Mouse (Mus musculus): ENCODE measurements around the gene Txlnb. TPM values are rescaled to one million over a fixed set of nuclear protein-coding genes. Genes with fewer than 3 reads are reported as not detected.

Txlnb gene
- 1.3 and 1.7 TPM in 2 replicates for polyA plus RNA-seq (2014; fragmentation: Nextera tagmentation; extraction: Ambion mirVana)

- Histone ChIP-seq H3K27ac (ENCODE audit: low read depth, low read length) (0 out of 2 replicates have a peak within 1 kb of the TSS, but pooled peaks have one; percentile 10), H3K27me3 (ENCODE audit: control insufficient read depth, insufficient read depth, low read length) (no peaks in the 10 kb centered on the region), H3K4me1 (ENCODE audit: control insufficient read depth, insufficient read depth, low read length) (peaks cover 4% of the 10 kb centered on the region; the same call in 1 of the 2 replicates), H3K36me3 (ENCODE audit: control insufficient read depth, insufficient read depth, low read length) (no peaks in the 10 kb centered on the region), H3K9ac (replicated peaks; ENCODE audit: low read depth, low read length) (no peak within 1 kb of the TSS), H3K4me3 (ENCODE audit: low read depth, low read length) (peak within 1 kb of the TSS; percentile 1; the same call in 1 of the 2 replicates), H3K4me2 (ENCODE audit: low read depth, low read length) (peak within 1 kb of the TSS; percentile 41), H3K9me3 (ENCODE audit: control insufficient read depth, low read length) (no peaks in the 10 kb centered on the region)
- WGBS = 4% methylated on average over 13 of the region's 13 CpGs
- ATAC-seq (ENCODE audit: low read depth) = peak; percentile 87
These were observed at the start of gene Txlnb for GRCm38 (mm10) chr10:17795767-17796631. TSS of gene Txlnb (plus strand) at chr10:17796226.

DNA sequence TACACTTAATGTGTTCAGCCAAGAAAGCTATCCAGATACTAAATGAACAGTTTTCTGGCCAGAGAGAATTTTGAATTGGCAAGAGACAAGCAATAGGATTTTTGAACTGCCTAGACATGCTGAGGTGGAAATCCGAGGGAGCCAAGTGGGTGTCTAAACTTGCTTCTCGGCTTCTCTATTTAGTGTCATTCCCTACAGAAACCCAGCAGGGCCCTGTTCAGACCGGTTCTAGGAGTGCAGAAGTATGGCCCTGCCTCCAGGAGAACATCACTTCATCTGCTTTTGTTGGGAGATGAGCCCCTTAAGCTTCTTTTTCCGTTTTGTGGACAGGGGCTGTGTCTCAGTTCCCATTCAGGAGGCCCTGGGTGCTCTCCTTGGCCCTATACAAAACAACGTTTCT lies 43.5 kb upstream of the Txlnb start:
- H3K4me2 ChIP-seq (ENCODE audit: low read depth, low read length) = no peak overlapping the region
- H3K27me3 ChIP-seq (ENCODE audit: control insufficient read depth, insufficient read depth, low read length) = no peaks in the 10 kb centered on the region
- H3K4me3 ChIP-seq (ENCODE audit: low read depth, low read length) = no peak overlapping the region
- H3K4me1 ChIP-seq (ENCODE audit: control insufficient read depth, insufficient read depth, low read length) = no peaks in the 10 kb centered on the region
- no peak overlapping the region for H3K27ac ChIP-seq (ENCODE audit: low read depth, low read length)
- ATAC-seq (ENCODE audit: low read depth) = no peak
- 81% methylated on average over 5 of the region's 5 CpGs for WGBS
- H3K36me3 ChIP-seq (ENCODE audit: control insufficient read depth, insufficient read depth, low read length) = no peaks in the 10 kb centered on the region
- H3K9ac ChIP-seq (replicated peaks; ENCODE audit: low read depth, low read length) = no peak overlapping the region
- H3K9me3 ChIP-seq (ENCODE audit: control insufficient read depth, low read length) = no peaks in the 10 kb centered on the region

GRCm38 (mm10) chr10:17759772-17760171 lies 36.3 kb upstream of the Txlnb start:
- no peak for ATAC-seq (ENCODE audit: low read depth)
- H3K9me3 ChIP-seq (ENCODE audit: control insufficient read depth, low read length) = no peaks in the 10 kb centered on the region
- H3K4me1 ChIP-seq (ENCODE audit: control insufficient read depth, insufficient read depth, low read length) = no peaks in the 10 kb centered on the region
- no peak overlapping the region for H3K9ac ChIP-seq (replicated peaks; ENCODE audit: low read depth, low read length)
- WGBS = 88% methylated on average over 3 of the region's 3 CpGs
- H3K27me3 ChIP-seq (ENCODE audit: control insufficient read depth, insufficient read depth, low read length) = no peaks in the 10 kb centered on the region
- no peak overlapping the region for H3K4me3 ChIP-seq (ENCODE audit: low read depth, low read length)
- no peak overlapping the region for H3K27ac ChIP-seq (ENCODE audit: low read depth, low read length)
- no peaks in the 10 kb centered on the region for H3K36me3 ChIP-seq (ENCODE audit: control insufficient read depth, insufficient read depth, low read length)
- no peak overlapping the region for H3K4me2 ChIP-seq (ENCODE audit: low read depth, low read length)

GRCm38 (mm10) chr10:17760750-17761613 lies 35.0 kb upstream of the Txlnb start:
- Histone ChIP-seq H3K36me3 (ENCODE audit: control insufficient read depth, insufficient read depth, low read length) (no peaks in the 10 kb centered on the region), H3K9me3 (ENCODE audit: control insufficient read depth, low read length) (no peaks in the 10 kb centered on the region), H3K9ac (replicated peaks; ENCODE audit: low read depth, low read length) (no peak overlapping the region), H3K4me3 (ENCODE audit: low read depth, low read length) (no peak overlapping the region), H3K4me2 (ENCODE audit: low read depth, low read length) (no peak overlapping the region), H3K27me3 (ENCODE audit: control insufficient read depth, insufficient read depth, low read length) (no peaks in the 10 kb centered on the region), H3K27ac (ENCODE audit: low read depth, low read length) (no peak overlapping the region), H3K4me1 (ENCODE audit: control insufficient read depth, insufficient read depth, low read length) (no peaks in the 10 kb centered on the region)
- WGBS = 79% methylated on average over 9 of the region's 9 CpGs
- ATAC-seq (ENCODE audit: low read depth) = no peak

DNA sequence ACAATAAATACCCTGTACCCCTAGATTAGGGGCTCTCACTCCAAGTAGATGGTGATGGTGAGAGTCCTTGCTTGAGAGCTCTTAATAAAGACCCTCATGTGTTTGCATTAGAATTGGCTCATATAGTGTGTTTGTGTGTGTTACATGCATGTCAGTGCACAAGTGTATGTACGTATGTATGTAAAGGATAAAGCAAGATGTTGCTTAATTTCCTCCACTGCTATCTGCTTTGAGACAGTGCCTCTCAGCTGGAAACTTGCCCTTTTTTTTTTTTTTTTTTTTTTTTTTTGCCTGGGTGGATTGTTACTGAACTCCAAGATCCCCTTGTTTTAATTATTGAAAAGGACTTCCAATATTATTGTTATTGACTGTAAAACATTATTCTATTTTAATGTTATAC lies 34.4 kb upstream of the Txlnb start:
- no peak overlapping the region for H3K4me3 ChIP-seq (ENCODE audit: low read depth, low read length)
- H3K4me2 ChIP-seq (ENCODE audit: low read depth, low read length) = no peak overlapping the region
- WGBS = 97% methylated on average over 1 of the region's 1 CpGs
- no peaks in the 10 kb centered on the region for H3K9me3 ChIP-seq (ENCODE audit: control insufficient read depth, low read length)
- H3K4me1 ChIP-seq (ENCODE audit: control insufficient read depth, insufficient read depth, low read length) = no peaks in the 10 kb centered on the region
- ATAC-seq (ENCODE audit: low read depth) = no peak
- no peaks in the 10 kb centered on the region for H3K27me3 ChIP-seq (ENCODE audit: control insufficient read depth, insufficient read depth, low read length)
- no peak overlapping the region for H3K9ac ChIP-seq (replicated peaks; ENCODE audit: low read depth, low read length)
- H3K36me3 ChIP-seq (ENCODE audit: control insufficient read depth, insufficient read depth, low read length) = no peaks in the 10 kb centered on the region
- H3K27ac ChIP-seq (ENCODE audit: low read depth, low read length) = no peak overlapping the region

DNA sequence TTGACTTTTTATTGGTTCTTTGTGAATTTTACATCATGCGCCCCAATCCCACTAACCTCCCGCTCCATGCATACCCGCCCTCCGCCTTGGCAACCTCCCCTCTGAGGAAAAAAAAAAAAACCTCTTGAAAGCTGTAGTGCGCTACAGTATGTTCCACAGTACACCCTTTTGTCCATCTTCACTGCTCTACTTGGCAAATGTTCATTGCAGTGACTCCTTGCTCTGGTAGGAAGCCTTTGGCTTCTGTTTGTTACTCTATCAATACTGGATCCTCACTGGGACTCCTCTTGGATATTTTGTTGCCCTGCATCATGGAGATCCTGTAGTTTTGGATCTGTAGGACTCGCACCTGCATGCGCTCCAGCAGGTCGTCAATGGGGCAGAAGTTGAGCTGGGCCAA lies 33.1 kb upstream of the Txlnb start:
- Histone ChIP-seq H3K4me2 (ENCODE audit: low read depth, low read length) (no peak overlapping the region), H3K27ac (ENCODE audit: low read depth, low read length) (no peak overlapping the region), H3K9ac (replicated peaks; ENCODE audit: low read depth, low read length) (no peak overlapping the region), H3K27me3 (ENCODE audit: control insufficient read depth, insufficient read depth, low read length) (no peaks in the 10 kb centered on the region), H3K4me1 (ENCODE audit: control insufficient read depth, insufficient read depth, low read length) (no peaks in the 10 kb centered on the region), H3K9me3 (ENCODE audit: control insufficient read depth, low read length) (no peaks in the 10 kb centered on the region), H3K36me3 (ENCODE audit: control insufficient read depth, insufficient read depth, low read length) (no peaks in the 10 kb centered on the region), H3K4me3 (ENCODE audit: low read depth, low read length) (no peak overlapping the region)
- 98% methylated on average over 8 of the region's 8 CpGs for WGBS
- ATAC-seq (ENCODE audit: low read depth) = no peak

GRCm38 (mm10) chr10:17769856-17770255 lies 26.2 kb upstream of the Txlnb start:
- no peak overlapping the region for H3K4me3 ChIP-seq (ENCODE audit: low read depth, low read length)
- H3K27ac ChIP-seq (ENCODE audit: low read depth, low read length) = no peak overlapping the region
- WGBS = 82% methylated on average over 5 of the region's 5 CpGs
- H3K9ac ChIP-seq (replicated peaks; ENCODE audit: low read depth, low read length) = no peak overlapping the region
- no peaks in the 10 kb centered on the region for H3K9me3 ChIP-seq (ENCODE audit: control insufficient read depth, low read length)
- H3K27me3 ChIP-seq (ENCODE audit: control insufficient read depth, insufficient read depth, low read length) = no peaks in the 10 kb centered on the region
- H3K4me2 ChIP-seq (ENCODE audit: low read depth, low read length) = no peak overlapping the region
- no peak for ATAC-seq (ENCODE audit: low read depth)
- no peaks in the 10 kb centered on the region for H3K4me1 ChIP-seq (ENCODE audit: control insufficient read depth, insufficient read depth, low read length)
- H3K36me3 ChIP-seq (ENCODE audit: control insufficient read depth, insufficient read depth, low read length) = no peaks in the 10 kb centered on the region

GRCm38 (mm10) chr10:17772364-17772763 lies 23.7 kb upstream of the Txlnb start:
- Histone ChIP-seq H3K36me3 (ENCODE audit: control insufficient read depth, insufficient read depth, low read length) (no peaks in the 10 kb centered on the region), H3K27me3 (ENCODE audit: control insufficient read depth, insufficient read depth, low read length) (no peaks in the 10 kb centered on the region), H3K27ac (ENCODE audit: low read depth, low read length) (no peak overlapping the region), H3K4me1 (ENCODE audit: control insufficient read depth, insufficient read depth, low read length) (no peaks in the 10 kb centered on the region), H3K9me3 (ENCODE audit: control insufficient read depth, low read length) (no peaks in the 10 kb centered on the region), H3K4me3 (ENCODE audit: low read depth, low read length) (no peak overlapping the region), H3K9ac (replicated peaks; ENCODE audit: low read depth, low read length) (no peak overlapping the region), H3K4me2 (ENCODE audit: low read depth, low read length) (no peak overlapping the region)
- 87% methylated on average over 10 of the region's 10 CpGs for WGBS
- ATAC-seq (ENCODE audit: low read depth) = no peak

GRCm38 (mm10) chr10:17774366-17774765 lies 21.7 kb upstream of the Txlnb start:
- H3K4me1 ChIP-seq (ENCODE audit: control insufficient read depth, insufficient read depth, low read length) = no peaks in the 10 kb centered on the region
- WGBS = 94% methylated on average over 3 of the region's 3 CpGs
- no peak for ATAC-seq (ENCODE audit: low read depth)

More at GRCm38 (mm10) chr10:17774366-17774765, 21.7 kb upstream of the Txlnb start:
- Histone ChIP-seq H3K27me3 (ENCODE audit: control insufficient read depth, insufficient read depth, low read length) (no peaks in the 10 kb centered on the region), H3K4me2 (ENCODE audit: low read depth, low read length) (no peak overlapping the region), H3K9ac (replicated peaks; ENCODE audit: low read depth, low read length) (no peak overlapping the region), H3K27ac (ENCODE audit: low read depth, low read length) (no peak overlapping the region), H3K4me3 (ENCODE audit: low read depth, low read length) (no peak overlapping the region), H3K9me3 (ENCODE audit: control insufficient read depth, low read length) (no peaks in the 10 kb centered on the region), H3K36me3 (ENCODE audit: control insufficient read depth, insufficient read depth, low read length) (no peaks in the 10 kb centered on the region)
